17 mouse cellular contexts compared by ENCODE assay signal in genomic region chr2:145640255-145640984, GRCm38 (mm10).
"Had no signal": no experiment of that assay in that cellular context is flagged by ENCODE, and none has a peak within 500 bp of the region (broad histone marks: within the 10 kb centered on the region; RNA-seq: fewer than 3 reads in every experiment).

No protein-coding gene starts in this region.

- H3K9ac ChIP-seq: liver, postnatal 0 days; lung, embryonic 15.5 days; midbrain, embryonic 12.5 days; neural tube, embryonic 12.5 days; stomach, embryonic 15.5 days had no signal

- H3K36me3 ChIP-seq: lung, embryonic 15.5 days; midbrain, embryonic 12.5 days; neural tube, embryonic 12.5 days; stomach, embryonic 15.5 days had no signal

- H3K9me3 ChIP-seq: lung, embryonic 15.5 days; midbrain, embryonic 12.5 days; neural tube, embryonic 12.5 days; stomach, embryonic 15.5 days had no signal

- H3K27ac ChIP-seq: lung, embryonic 15.5 days; macrophage; midbrain, embryonic 12.5 days; neural tube, embryonic 12.5 days; stomach, embryonic 15.5 days; stomach, postnatal 0 days had no signal

- H3K27me3 ChIP-seq: lung, embryonic 15.5 days; megakaryocyte, embryonic 14.5 days; midbrain, embryonic 12.5 days; neural tube, embryonic 12.5 days; stomach, embryonic 15.5 days had no signal

- H3K4me1 ChIP-seq: lung, embryonic 15.5 days; megakaryocyte, embryonic 14.5 days; midbrain, embryonic 12.5 days; stomach, embryonic 15.5 days had no signal

- H3K4me2 ChIP-seq: lung, embryonic 15.5 days; midbrain, embryonic 12.5 days; neural tube, embryonic 12.5 days; stomach, embryonic 15.5 days had no signal

- H3K4me3 ChIP-seq: lung, embryonic 15.5 days; megakaryocyte, embryonic 14.5 days; midbrain, embryonic 12.5 days; neural tube, embryonic 12.5 days; stomach, embryonic 15.5 days had no signal

- DNase-seq: liver, postnatal 0 days; lung, adult 2 months; lung, postnatal 14 days; lung, postnatal 36 days; midbrain, embryonic 14.5 days; right cerebral cortex, postnatal 14 days; thymus, adult 2 months; thymus, postnatal 36 days had no signal

- ATAC-seq: liver, postnatal 0 days; lung, postnatal 0 days; midbrain, embryonic 16.5 days had no signal
